Mouse (Mus musculus) stomach, postnatal 0 days (tissue): ENCODE data around the gene Sash1. TPM values are rescaled to one million over a fixed set of nuclear protein-coding genes. Genes with fewer than 3 reads are reported as not detected.

Source experiments
- ATAC-seq: fragments of 200-750 bp; cut with Nextera tagmentation; 2 replicates; pipeline ENCODE4 v1.8.0; 2017; ENCODE audit not compliant: low FRiP score, low TSS enrichment
- DNase-seq: peaks from one replicate; pipeline ENCODE4 v3.0.0-alpha.2; 2016; ENCODE audit warnings: low spot score
- H3K27ac ChIP-seq: fragments of 300-500 bp; sonication (generic); replicated peaks from 2 replicates; pipeline ENCODE4 v1.5.1; 2014; ENCODE audit warnings: mild to moderate bottlenecking, control low read depth
- H3K27me3 ChIP-seq: fragments of 300-500 bp; sonication (generic); 2 replicates; pipeline ENCODE4 v1.6.1; 2014; ENCODE audit warnings: low read length; ENCODE audit not compliant: control insufficient read depth, insufficient read depth
- H3K36me3 ChIP-seq: fragments of 300-500 bp; sonication (generic); 2 replicates; pipeline ENCODE4 v1.6.1; 2014; ENCODE audit warnings: low read length, mixed read lengths; ENCODE audit not compliant: control insufficient read depth, insufficient read depth
- H3K4me1 ChIP-seq: fragments of 300-500 bp; sonication (generic); replicated peaks from 2 replicates; pipeline ENCODE4 v1.6.1; 2014; ENCODE audit warnings: antibody characterized with exemption; ENCODE audit not compliant: control insufficient read depth, insufficient read depth
- H3K4me2 ChIP-seq: fragments of 300-500 bp; sonication (generic); replicated peaks from 2 replicates; pipeline ENCODE4 v1.6.1; 2014; ENCODE audit warnings: low read depth, mild to moderate bottlenecking, control low read depth, moderate library complexity
- H3K4me3 ChIP-seq: fragments of 300-500 bp; sonication (generic); 2 replicates; pipeline ENCODE4 v1.5.1; 2014; ENCODE audit warnings: low read depth, low read length, control low read depth
- H3K9ac ChIP-seq: fragments of 300-500 bp; sonication (generic); 2 replicates; pipeline ENCODE4 v1.6.1; 2014; ENCODE audit warnings: mild to moderate bottlenecking, low read length, control low read depth, mixed read lengths
- H3K9me3 ChIP-seq: fragments of 300-500 bp; sonication (generic); 2 replicates; pipeline ENCODE4 v1.6.1; 2016; ENCODE audit warnings: low read length; ENCODE audit not compliant: control insufficient read depth
- CTCF ChIP-seq: IDR thresholded peaks from 2 replicates; pipeline ENCODE4 v1.5.1; 2016; ENCODE audit warnings: antibody characterized with exemption, low read depth, mild to moderate bottlenecking, moderate library complexity
- EP300 ChIP-seq: optimal IDR thresholded peaks from 2 replicates; pipeline ENCODE3; 2016; ENCODE audit warnings: antibody characterized with exemption
- WGBS: fragments of 180-500 bp; shearing (Covaris S2); extraction: QIAGEN DNeasy Blood & Tissue Kit; methylation state at CpG from one replicate; pipeline ENCODE4 v1.1.7; 2014; 5-methylcytosine and 5-hydroxymethylcytosine counted together
- polyA plus RNA-seq: library from polyadenylated mRNA; unstranded; fragments of >200 nt; fragmentation: Nextera tagmentation; extraction: Ambion mirVana; gene quantifications from 2 replicates; pipeline ENCODE4 v1.2.1, GENCODE M21; 2015

Sash1 gene
- polyA plus RNA-seq, 1 experiment from 2014 or later, result 3.8 TPM

DNA sequence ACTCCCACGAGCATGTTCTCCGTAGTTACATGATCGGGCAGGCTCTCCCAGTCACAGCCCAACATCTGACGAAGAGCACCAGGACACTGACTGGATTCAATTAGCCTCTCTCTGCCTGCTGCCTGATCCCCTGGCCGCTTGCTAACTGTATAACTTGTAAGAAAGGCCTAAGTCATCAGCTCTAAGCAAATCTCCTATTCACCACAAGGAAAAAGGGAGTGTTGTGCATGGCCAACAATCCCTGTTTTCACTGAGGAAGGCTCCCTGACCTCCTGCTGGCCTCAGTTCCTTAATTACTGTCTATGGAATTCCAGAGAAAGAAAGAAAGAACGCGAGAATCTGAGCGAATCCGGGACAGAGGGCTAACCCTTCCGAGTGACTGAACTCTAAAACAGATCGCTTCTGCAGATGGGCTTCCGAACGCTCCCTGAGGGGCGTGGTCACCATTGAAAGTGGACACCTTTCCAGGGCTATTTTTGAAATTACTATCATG lies 123.6 kb downstream of the Sash1 start:
- Histone ChIP-seq H3K4me3 (peak overlapping the region; percentile 32), H3K27me3 (no peaks in the 10 kb centered on the region), H3K9me3 (no peaks in the 10 kb centered on the region), H3K27ac (peak overlapping the region; percentile 79), H3K36me3 (peaks cover 3% of the 10 kb centered on the region; the same call in 1 of the 2 replicates), H3K4me2 (peak overlapping the region; percentile 47), H3K9ac (peak overlapping the region; percentile 53), H3K4me1 (no peaks in the 10 kb centered on the region; the same call in 1 of the 2 replicates)
- DNase-seq (no peak), ATAC-seq (peak; percentile 49; the same call in 1 of the 2 replicates)
- 20% methylated on average over 14 of the region's 14 CpGs for WGBS
- TF ChIP-seq EP300 (no peak), CTCF (0 out of 2 replicates have a peak, but pooled peaks have one; percentile 19)

DNA sequence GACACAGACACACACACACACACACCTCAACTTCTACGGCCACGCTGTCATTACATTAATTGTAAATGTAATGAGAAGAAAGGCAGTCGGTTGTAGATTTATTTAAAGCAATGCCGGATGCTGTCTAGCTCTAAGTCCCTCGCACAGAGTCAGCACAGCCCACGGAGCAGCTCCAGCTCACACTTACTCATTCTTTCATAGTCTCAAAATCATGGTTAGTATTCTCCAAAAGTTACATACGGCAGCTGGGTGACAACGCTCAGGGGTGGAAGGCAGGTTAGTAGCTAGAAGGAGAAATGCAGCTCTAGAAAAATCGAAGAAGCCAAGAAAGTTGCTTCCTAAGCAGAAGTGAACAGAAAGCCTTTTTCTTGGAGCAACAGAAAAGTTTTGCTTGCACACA lies 124.2 kb downstream of the Sash1 start:
- Histone ChIP-seq H3K9me3 (no peaks in the 10 kb centered on the region), H3K9ac (peak overlapping the region; percentile 53), H3K4me3 (peak overlapping the region; percentile 32), H3K27ac (peak overlapping the region; percentile 79), H3K36me3 (peaks cover 3% of the 10 kb centered on the region; the same call in 1 of the 2 replicates), H3K4me1 (no peaks in the 10 kb centered on the region; the same call in 1 of the 2 replicates), H3K4me2 (peak overlapping the region; percentile 47), H3K27me3 (no peaks in the 10 kb centered on the region)
- no peak for TF ChIP-seq CTCF
- no peak for TF ChIP-seq EP300
- ATAC-seq (no peak), DNase-seq (no peak)
- 47% methylated on average over 9 of the region's 9 CpGs for WGBS

DNA sequence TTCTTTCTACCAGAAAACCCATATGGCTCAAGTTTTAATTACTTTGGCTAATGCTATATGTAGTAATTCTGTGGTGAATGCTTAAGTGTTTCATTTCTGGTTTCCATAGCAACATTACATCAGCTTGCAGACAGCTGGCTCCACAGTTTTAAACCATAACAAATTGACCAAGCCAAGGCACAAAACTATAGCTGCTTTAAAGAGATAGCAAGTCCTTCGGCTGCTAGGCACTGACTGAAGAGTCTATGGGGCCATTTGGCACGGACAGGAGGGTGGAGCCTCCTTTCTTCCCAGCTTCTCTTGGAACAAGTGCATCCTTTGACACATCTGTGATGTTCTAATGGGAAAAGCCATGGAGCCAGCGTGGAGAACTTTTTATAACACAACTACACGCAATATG lies 125.3 kb downstream of the Sash1 start:
- ATAC-seq (peak; percentile 28; the same call in 1 of the 2 replicates), DNase-seq (no peak)
- TF ChIP-seq EP300 (no peak), CTCF (no peak)
- Histone ChIP-seq H3K4me1 (no peaks in the 10 kb centered on the region; the same call in 1 of the 2 replicates), H3K4me2 (peak overlapping the region; percentile 33; the same call in 1 of the 2 replicates), H3K9me3 (no peaks in the 10 kb centered on the region), H3K36me3 (peaks cover 3% of the 10 kb centered on the region; the same call in 1 of the 2 replicates), H3K9ac (no peak overlapping the region), H3K27ac (no peak overlapping the region), H3K27me3 (no peaks in the 10 kb centered on the region), H3K4me3 (no peak overlapping the region)
- WGBS, result 36% methylated on average over 4 of the region's 4 CpGs

DNA sequence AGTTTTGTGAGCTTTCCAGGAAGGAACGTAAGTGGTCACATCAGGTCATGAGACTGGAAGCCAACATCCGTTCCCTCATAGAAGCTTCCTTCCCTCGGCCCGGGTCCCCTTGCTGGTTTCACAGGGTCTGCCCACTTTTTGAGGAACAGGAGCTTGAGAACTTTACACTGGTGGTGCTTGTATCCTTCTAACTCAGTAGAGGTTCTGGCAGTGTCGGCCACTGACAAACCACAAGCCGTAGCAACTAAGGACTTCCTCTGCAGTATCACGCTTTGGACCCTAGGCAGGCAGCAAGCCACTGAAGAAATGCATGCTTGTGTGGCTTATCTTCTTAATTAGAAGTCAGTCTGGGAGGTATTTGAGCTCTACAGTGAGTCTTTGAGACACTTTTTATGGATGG lies 126.6 kb downstream of the Sash1 start:
- no peak overlapping the region for H3K4me2 ChIP-seq
- TF ChIP-seq EP300 (no peak), CTCF (no peak)
- no peaks in the 10 kb centered on the region; the same call in 1 of the 2 replicates for H3K4me1 ChIP-seq
- no peaks in the 10 kb centered on the region for H3K27me3 ChIP-seq
- H3K36me3 ChIP-seq, result no peaks in the 10 kb centered on the region
- H3K4me3 ChIP-seq, result no peak overlapping the region
- H3K9me3 ChIP-seq, result no peaks in the 10 kb centered on the region
- ATAC-seq (no peak), DNase-seq (no peak)
- 73% methylated on average over 7 of the region's 7 CpGs for WGBS
- no peak overlapping the region for H3K27ac ChIP-seq
- H3K9ac ChIP-seq, result no peak overlapping the region

DNA sequence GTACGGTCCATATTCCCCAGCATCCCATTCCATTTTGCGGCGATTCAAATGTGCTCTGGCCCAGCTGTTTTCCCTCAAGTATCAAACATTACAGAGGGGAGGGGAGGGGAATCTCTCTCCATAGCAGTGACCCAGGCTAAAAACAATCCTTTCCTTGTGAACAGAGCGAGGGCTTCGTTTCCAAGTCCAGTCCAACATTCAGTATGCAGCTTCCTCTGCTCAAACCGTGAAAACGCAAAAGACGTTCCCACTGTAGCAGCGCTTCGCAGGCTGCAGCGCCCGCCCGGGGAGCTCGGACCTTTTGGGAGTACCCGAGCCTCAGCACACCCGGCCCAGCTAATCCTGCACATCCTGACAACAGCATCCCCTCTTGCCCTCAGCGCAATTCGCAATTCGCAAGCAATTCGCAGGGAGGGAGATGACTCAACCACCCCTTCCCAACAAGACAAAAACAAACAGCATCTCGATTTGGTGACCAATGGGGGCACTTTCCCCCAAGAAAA lies 128.4 kb downstream of the Sash1 start:
- 44% methylated on average over 21 of the region's 21 CpGs for WGBS
- Histone ChIP-seq H3K27ac (peak overlapping the region; percentile 85), H3K4me2 (peak overlapping the region; percentile 41), H3K4me1 (no peaks in the 10 kb centered on the region; the same call in 1 of the 2 replicates), H3K9me3 (no peaks in the 10 kb centered on the region), H3K36me3 (no peaks in the 10 kb centered on the region), H3K4me3 (peak overlapping the region; percentile 16; the same call in 1 of the 2 replicates), H3K9ac (no peak overlapping the region), H3K27me3 (no peaks in the 10 kb centered on the region)
- TF ChIP-seq CTCF (no peak), EP300 (no peak)
- ATAC-seq (peak; percentile 54; the same call in 1 of the 2 replicates), DNase-seq (no peak)

GRCm38 (mm10) chr10:8756604-8757354 lies 129.1 kb downstream of the Sash1 start:
- H3K4me3 ChIP-seq, result peak overlapping the region; percentile 16; the same call in 1 of the 2 replicates
- ATAC-seq, result no peak
- peak overlapping the region; percentile 85 for H3K27ac ChIP-seq
- DNase-seq, result no peak
- no peaks in the 10 kb centered on the region for H3K9me3 ChIP-seq
- WGBS, result 58% methylated on average over 11 of the region's 11 CpGs
- no peak for TF ChIP-seq CTCF
- no peak for TF ChIP-seq EP300
- peak overlapping the region; percentile 41 for H3K4me2 ChIP-seq
- no peaks in the 10 kb centered on the region; the same call in 1 of the 2 replicates for H3K4me1 ChIP-seq
- no peaks in the 10 kb centered on the region for H3K27me3 ChIP-seq
- no peak overlapping the region for H3K9ac ChIP-seq
- no peaks in the 10 kb centered on the region for H3K36me3 ChIP-seq
